Mouse (Mus musculus): ENCODE measurements around the gene Pard3b. TPM values are rescaled to one million over a fixed set of nuclear protein-coding genes. Genes with fewer than 3 reads are reported as not detected.

Gene Pard3b
- total RNA-seq, 1 experiment from 2014 or later: 0.57 TPM

DNA sequence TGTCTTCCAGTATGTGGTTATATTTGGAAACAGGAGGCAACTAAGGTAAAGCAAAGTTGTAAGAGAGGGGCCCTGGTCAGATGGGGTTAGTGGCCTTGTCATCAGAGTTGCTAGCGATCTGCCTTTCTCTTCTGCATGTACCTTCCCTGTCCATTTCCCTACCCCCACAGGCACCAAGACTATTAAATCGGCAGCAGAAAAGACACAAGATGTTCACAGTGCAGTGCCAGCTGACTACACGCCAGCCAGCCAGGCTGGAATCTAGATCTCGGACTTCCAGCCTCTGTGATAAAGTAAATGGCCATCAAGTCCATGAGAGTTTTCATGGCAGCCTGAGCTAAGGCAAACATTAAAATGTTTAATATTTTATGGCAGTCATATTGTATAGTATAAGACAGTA, 257.4 kb downstream of the Pard3b start:
- no peak for ATAC-seq (replicated peaks; ENCODE audit: insufficient number of reproducible peaks, low FRiP score, low TSS enrichment, poor library complexity, severe bottlenecking)

DNA sequence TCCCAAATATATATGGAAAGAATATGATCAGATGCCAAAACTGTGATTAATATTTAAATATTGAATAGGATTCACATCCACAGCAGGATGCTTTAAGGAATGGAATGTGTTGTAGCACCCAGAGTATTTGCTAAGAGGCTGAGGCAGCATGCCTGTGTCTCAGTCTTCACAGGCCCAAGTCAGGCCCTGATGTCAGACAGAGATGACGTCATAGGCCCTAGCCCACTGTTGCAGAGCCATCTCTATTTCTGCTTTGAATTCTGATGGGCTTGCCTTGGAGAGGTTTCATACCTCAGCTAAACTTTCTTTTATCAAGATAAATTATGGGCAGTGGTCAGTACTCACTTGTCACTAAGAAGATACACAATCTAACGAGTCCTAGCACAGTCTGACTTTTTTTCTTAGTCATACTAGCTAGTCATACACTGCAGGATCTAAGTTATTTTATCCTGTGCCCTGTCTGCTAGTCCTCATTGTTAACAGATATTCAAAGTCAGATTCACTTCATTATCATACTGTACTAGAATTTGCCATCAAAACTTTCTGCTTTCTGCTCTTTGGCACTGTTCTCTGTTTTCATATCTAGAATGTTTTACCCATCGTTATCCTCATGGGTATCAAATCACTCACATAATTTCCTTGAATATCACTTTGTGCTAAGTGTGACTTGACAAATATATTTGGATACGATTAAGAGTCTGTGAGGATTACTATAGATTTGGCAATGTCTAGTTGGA, 264.8 kb downstream of the Pard3b start:
- no peak for ATAC-seq (replicated peaks; ENCODE audit: insufficient number of reproducible peaks, low FRiP score, low TSS enrichment, poor library complexity, severe bottlenecking)

DNA sequence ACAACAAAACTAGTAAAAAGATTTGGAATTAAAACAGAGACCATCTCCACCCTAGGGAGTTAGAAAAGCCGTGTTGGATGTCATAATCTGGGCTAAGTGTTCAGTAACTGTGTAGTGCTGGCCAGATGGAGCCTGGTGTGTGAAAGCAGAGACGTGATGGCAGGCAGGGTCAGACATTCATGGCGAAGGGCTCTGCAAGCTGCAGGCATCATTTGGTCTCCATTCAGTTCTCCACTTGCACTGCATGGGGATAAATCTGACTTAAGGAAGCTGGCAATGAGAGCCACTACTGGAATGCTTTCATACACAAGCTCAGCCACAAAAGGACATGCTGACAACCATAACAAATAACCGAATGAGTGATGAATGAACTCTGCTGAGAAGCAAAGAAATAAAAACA, 265.4 kb downstream of the Pard3b start:
- ATAC-seq (replicated peaks; ENCODE audit: insufficient number of reproducible peaks, low FRiP score, low TSS enrichment, poor library complexity, severe bottlenecking): no peak

DNA sequence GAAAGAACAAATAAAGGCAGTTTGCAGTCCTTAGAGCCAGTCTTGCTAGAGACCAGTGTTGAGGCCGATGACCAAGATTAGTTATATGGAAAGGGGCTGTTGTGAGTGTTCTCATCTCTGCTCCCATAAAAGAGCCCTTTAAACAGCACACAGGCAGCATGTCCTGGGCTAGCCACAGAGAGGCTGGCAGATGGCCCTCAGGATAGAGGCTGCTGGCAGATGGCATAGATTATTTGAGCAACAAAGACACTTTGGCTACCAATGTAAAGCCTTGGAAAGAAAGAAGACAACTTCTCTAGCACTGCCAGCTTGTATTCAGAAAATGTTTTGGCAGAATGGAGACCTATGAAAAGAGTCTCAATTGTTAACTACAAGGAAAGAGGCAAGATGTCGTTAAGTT, 274.3 kb downstream of the Pard3b start:
- ATAC-seq (replicated peaks; ENCODE audit: insufficient number of reproducible peaks, low FRiP score, low TSS enrichment, poor library complexity, severe bottlenecking): no peak

DNA sequence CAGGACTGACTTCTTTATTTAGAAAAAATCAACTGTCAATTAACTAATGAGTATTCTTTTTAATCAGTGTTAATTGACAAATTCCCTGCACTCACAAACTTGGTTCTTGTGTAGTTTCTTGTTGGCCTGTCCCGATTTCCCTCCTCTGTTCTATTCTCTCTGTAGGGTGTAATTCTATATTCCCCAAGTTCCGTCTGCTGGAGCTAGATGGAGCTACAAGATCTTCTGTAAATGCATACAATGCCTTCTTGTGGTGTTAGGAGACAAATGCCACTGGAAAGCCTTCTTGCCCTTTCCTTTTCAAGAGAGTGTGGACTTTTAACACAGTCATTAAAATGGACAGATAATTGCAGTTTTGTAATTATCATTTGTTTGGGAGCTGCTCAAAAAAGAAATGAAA, 286.3 kb downstream of the Pard3b start:
- no peak for ATAC-seq (replicated peaks; ENCODE audit: insufficient number of reproducible peaks, low FRiP score, low TSS enrichment, poor library complexity, severe bottlenecking)

DNA sequence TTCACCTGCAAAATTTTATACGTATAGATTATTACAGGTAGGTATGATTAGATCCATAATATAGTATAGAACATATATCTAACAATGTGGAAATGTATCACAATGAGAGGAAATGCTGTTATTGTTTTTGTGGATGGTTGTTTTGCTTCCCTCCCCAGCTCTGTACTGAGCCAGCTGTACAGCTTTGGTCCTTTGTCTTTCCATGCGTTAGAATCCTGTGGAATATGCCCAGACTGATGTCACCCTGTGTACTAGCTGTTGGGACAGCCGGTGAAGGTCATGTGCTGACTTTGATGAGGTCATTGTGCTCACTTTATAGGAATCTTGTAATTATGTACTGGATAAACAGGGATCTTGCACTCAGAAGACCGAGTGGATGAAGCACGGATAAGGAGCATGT, 286.9 kb downstream of the Pard3b start:
- ATAC-seq (replicated peaks; ENCODE audit: insufficient number of reproducible peaks, low FRiP score, low TSS enrichment, poor library complexity, severe bottlenecking): no peak

DNA sequence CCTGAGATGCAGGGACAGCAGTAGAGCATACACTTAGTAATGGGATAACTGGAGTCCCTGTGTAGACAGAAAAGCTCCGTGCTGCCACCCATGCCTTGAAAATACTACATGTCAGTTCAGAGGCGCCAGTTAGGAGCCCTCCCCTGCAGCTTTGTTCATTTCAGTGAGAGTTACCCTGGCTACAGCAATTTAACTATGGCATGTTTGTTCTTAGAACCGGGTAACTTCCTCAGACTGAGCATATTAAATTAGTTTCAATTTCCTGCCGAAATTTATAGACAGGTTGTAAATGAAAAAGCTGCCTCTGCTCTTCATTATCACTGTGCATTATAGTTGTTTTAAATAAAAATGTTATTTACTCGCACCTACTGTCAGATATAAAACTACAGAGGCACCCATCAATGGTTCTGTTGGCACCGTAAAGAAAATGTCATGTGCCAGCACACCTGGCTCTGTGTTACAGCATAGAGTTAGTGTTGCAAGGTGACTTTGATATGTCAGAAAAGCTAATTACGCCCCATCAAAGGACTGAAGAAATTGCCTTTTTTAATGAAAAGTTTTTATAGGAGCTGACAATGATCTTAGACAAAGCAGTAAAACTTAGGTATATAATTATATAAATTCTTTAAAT, 289.6 kb downstream of the Pard3b start:
- no peak for ATAC-seq (replicated peaks; ENCODE audit: insufficient number of reproducible peaks, low FRiP score, low TSS enrichment, poor library complexity, severe bottlenecking)

DNA sequence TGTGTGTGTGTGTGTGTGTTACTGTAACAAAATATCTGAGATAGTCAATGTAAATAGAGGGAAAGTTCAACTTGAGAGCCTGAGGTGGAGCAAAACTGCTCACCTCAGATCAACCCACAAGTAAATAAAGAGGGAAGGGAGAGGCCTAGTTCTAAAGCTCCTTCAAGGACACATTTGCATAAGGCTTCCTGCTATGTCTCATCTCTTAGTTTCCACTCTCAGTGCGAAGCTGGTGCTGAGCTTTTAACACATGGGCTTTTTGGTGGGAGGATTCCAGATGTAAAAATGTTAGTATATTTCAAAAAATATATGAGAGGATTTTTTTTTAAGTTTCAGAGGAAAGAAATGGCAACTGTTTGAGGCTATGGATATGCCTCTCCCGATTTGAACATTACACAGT, 294.9 kb downstream of the Pard3b start:
- ATAC-seq (replicated peaks; ENCODE audit: insufficient number of reproducible peaks, low FRiP score, low TSS enrichment, poor library complexity, severe bottlenecking): no peak

DNA sequence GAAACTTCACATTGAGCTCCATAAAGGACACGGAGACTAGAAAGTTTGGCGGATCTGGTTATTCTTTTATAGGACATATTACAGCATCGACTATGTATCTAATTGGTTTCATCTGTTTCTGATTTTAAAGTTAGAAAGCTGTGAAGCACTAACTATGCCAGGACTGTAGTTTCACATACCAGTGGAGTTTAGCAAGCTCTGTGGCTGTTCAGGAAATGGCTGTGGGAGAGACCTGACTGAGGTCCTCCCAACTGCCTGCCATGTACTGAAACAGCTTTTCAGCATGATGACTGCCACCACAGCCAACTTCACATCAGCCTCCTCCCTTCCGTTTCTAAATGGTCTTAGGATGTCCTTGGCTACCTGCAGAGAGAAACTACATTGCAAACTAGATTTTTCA, 296.1 kb downstream of the Pard3b start:
- ATAC-seq (replicated peaks; ENCODE audit: insufficient number of reproducible peaks, low FRiP score, low TSS enrichment, poor library complexity, severe bottlenecking): no peak

DNA sequence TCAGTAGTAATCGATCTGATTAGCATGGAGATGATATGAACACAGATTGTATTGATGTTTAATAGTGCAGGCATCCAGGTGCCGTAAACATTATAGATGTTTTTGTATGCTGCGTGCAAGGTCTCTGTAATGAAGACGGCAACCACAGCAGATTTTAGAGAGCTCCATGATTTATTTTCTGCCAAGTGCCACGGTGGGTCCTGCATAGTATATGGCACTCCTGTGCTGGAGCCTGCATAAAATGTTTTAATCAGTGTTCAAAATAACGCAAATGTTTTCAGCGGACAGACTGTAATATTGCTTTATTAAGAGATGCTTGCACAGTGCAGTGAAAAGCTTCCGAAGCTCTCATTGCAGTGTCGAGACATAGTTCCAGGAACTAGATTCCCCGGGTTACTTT, 301.3 kb downstream of the Pard3b start:
- no peak for ATAC-seq (replicated peaks; ENCODE audit: insufficient number of reproducible peaks, low FRiP score, low TSS enrichment, poor library complexity, severe bottlenecking)

DNA sequence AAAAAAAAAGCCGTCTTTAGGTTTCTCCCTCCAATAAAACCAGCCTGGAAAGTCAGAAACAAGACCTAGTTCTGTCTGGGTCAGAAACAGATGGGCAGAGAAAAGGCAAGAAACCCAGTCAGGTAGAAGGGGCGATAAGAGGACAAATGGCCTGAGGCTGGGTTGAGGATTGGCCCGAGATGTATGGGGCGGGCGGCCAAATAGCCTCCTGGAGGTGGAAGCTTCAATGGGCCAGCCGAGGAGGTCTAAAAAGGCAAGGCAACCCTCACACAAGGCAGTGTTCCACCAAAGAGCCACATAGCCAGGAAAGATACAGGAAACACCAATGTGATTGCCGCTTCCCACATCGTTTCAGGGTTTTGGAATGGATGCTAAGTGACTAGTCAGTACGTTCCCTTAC, 322.9 kb downstream of the Pard3b start:
- no peak for ATAC-seq (replicated peaks; ENCODE audit: insufficient number of reproducible peaks, low FRiP score, low TSS enrichment, poor library complexity, severe bottlenecking)

DNA sequence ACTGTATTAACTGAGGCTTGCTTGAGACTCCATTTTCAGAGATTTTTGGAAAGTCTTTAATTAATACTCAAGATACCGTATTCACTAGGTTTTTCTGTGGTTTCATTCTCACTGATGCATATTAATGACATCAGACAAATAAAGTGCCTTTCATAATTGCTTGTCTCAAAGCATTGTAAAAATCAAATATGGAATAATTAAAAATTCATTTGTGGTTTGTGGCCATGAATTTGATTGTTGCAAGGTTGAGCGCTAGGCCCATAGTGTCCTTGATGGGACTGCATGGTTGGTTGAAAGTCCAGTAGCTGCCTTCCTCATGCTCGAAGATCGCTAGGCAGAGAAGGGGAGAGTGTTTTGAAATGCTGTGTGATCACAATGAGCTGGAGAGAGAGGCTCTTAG, 323.9 kb downstream of the Pard3b start:
- no peak for ATAC-seq (replicated peaks; ENCODE audit: insufficient number of reproducible peaks, low FRiP score, low TSS enrichment, poor library complexity, severe bottlenecking)

DNA sequence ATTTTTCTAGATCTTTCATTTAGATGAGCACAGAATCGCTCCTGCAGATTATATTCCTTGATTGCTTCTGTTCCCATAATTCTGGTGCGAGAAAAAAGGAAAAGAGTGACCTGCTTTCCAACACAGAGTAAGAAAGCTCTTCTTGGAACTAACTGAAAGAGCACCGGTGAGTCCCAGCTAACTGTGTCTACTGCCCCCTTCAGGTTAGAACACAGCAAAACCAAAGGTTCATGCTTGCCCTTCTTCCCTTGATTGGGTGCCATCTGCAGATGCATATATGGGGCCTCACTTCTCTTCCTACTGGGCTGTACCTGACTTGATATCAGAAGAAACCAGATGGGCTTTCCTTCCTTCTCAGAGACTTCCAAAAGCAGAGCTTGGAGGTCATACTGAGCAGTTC, 328.5 kb downstream of the Pard3b start:
- no peak for ATAC-seq (replicated peaks; ENCODE audit: insufficient number of reproducible peaks, low FRiP score, low TSS enrichment, poor library complexity, severe bottlenecking)

DNA sequence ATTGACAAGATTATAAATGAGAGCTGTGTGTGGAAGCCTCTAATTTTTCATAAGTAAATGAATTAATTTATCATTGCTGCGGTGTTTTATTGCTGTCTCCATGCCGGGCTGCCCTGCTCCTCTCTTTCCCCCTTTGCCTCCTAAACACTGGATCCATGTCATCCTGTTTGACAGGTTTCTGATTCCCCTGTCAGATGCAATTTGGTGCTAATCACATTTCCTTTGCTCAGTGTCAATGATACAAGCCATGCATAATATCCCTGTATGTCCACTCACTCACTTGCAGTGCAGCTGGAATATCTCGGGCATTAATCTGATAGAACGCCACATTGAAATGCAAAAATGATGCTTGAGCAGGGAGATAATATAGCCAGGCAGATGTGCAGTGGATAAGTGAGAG, 329.2 kb downstream of the Pard3b start:
- no peak for ATAC-seq (replicated peaks; ENCODE audit: insufficient number of reproducible peaks, low FRiP score, low TSS enrichment, poor library complexity, severe bottlenecking)

DNA sequence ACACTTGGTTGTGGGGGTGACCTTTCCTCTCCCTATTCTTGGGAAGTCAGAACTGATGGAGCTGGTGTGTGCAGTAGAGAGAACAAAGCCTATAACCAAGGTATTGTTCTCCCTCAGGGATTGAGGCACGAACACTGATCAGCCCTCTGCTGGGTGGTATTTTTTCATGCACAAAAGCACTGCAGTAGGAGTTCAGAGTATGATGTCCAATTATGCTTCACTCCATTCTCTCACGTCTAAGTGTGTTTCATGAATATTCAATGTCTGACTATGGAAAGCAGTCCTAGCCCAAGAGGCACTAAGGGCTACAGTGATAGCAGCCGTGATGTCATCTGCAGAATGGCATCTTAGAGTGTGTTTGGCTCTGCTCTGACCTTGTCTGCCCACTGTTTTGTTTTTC, 359.1 kb downstream of the Pard3b start:
- no peak for ATAC-seq (replicated peaks; ENCODE audit: insufficient number of reproducible peaks, low FRiP score, low TSS enrichment, poor library complexity, severe bottlenecking)

DNA sequence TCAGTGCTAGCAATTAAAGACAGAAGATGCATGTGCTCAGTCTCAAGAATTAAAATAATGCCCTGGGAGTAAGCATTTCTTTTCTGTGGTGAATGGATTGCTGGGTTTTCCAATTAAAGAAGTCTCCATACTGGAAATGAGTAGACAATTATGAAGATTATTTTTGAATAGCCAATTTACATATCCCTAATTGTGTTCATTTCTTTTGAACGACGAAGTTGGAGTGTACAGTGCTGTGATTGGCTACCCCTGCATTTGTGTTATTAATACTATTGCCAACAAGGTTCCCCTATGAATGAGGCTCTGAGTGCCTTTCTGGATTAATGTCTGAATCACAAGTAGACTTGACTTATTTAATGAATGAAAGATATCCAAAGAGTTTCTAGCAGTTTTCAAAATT, 370.2 kb downstream of the Pard3b start:
- ATAC-seq (replicated peaks; ENCODE audit: insufficient number of reproducible peaks, low FRiP score, low TSS enrichment, poor library complexity, severe bottlenecking): no peak

DNA sequence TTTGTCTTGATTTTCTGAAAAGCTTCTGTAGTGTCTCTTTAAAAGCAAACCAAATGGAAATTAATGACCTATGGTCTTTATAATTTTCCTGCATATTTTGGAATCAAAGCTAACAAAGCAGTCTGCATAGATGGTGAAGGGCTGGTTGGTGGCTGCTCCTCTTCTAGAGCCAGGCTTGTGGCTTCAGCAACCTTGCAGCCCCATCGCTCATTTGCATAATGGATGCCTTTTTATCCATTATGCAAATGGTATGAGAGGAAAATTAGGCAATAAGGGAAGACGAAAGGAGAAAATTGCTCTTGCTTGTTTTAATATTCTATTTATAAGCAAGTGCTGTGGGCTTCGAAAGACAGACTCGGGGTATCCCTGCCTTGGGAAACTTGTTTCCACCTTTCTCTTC, 373.1 kb downstream of the Pard3b start:
- ATAC-seq (replicated peaks; ENCODE audit: insufficient number of reproducible peaks, low FRiP score, low TSS enrichment, poor library complexity, severe bottlenecking): no peak

DNA sequence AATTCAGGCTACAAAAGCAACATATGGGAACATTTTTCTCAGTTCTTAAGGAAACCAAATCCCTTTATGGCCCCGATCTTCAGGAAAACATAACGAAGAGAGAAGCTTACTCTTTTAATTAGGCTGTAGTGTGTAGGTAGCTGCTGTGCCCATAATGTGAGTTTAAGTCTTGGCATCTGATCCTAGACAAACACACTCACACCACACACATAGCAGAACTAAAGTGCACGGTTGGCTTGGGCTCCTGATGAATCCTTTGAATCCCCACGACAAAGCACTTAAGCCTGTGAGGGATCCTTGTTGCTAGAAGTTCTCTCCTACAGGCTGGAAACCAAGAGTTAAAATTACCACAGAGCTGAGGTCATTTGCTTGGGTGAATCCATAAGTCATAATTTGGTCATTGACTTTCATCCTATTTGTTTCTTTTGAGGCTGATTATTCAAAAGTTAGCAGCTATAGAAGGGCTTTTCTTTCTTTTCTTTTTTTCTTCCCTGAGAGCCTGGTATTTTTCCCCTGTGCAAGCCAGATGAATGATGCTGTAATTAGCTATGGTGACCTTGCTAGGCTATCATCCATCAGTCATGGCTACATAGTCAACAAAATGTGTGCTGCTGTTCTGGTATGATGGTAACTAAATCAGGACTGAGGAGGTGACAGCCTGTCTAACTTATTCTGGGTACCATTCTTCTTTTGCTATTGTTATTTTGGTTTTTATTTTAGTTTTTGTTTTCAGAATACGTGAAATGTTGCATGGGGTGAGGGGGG, 378.1 kb downstream of the Pard3b start:
- ATAC-seq (replicated peaks; ENCODE audit: insufficient number of reproducible peaks, low FRiP score, low TSS enrichment, poor library complexity, severe bottlenecking): no peak

DNA sequence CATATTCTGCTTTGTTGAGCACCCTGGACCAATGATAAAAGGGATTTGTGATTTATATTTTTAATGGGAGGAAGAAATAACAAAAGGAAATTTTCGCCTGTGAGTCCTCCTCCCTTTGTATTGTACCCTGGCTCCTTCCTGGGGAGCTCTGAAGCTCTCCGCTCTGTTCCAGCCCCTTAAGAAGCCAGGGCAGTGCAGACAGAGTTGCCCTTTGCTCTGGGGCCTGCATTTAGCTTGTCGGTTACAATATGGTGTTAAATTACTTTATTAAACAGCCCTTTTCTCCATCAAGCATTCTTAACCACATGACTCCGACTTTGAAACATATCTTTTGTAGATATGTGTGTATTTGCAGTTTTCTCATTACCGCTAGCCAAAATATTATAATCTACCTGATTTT, 379.7 kb downstream of the Pard3b start:
- ATAC-seq (replicated peaks; ENCODE audit: insufficient number of reproducible peaks, low FRiP score, low TSS enrichment, poor library complexity, severe bottlenecking): no peak

DNA sequence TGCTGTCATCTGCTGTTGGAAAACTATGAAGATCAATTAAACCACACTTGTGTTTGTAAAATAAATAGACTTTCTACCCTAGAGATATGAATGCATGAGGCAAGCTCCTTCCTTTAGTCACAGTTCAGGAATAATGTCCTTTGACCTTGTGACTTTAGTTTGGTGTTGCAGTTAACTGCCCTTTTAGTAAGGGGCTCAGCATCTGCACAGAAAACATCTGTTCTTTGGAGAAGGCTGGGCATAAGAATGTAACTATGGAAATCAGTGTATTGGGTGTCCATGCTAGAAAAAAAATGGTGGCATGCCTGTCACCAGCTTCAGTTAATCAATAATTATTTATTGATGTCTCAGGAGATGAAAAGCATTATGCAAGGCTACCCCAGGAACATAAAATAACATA, 381.1 kb downstream of the Pard3b start:
- no peak for ATAC-seq (replicated peaks; ENCODE audit: insufficient number of reproducible peaks, low FRiP score, low TSS enrichment, poor library complexity, severe bottlenecking)

All from monocyte, adult 5-6 weeks (primary cell).